Mouse (Mus musculus): ENCODE data around the gene Nudt4.
A peak's percentile ranks its signal among the peaks of the same experiment; 100 is the strongest.

Gene Nudt4

DNA sequence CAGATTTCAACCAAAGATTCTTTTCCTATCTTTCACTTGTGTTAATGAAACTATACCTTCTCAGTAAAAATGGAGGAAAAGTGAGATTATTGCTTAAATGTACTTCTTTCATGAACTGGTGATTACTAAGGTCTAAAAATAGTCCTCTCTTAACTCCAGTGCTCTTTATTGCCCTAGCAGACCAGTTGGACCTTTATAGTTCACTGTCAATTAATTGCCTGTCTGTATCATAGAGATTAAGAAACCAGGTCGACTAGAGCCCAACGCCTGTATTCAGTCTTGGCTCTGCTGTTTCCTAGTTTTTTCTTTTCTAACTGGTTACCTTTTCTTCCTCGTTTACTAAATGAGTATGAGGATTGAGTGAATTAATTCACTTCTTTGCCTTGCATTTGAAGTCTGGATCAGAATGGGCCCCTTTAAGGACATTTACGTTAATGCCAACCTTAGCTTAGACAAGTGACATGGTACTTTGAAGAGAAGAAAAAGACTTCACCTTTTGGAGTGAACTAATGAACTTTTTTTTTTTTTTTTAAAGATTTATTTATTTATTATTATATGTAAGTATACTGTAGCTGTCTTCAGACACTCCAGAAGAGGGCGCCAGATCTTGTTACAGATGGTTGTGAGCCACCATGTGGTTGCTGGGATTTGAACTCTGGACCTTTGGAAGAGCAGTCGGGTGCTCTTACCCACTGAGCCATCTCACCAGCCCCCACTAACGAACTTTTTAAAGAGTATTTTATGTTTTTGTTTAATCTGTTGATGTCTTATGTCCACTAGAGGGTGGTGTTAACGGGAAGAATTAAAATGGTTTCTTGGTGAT, 28.3 kb downstream of the Nudt4 start:
- no peak for DNase-seq

- no peak for DNase-seq
These were observed 30.6 kb downstream of the Nudt4 start for GRCm38 (mm10) chr10:95533382-95533781.

- DNase-seq = no peak
These were observed 31.0 kb downstream of the Nudt4 start for GRCm38 (mm10) chr10:95532916-95533315.

DNA sequence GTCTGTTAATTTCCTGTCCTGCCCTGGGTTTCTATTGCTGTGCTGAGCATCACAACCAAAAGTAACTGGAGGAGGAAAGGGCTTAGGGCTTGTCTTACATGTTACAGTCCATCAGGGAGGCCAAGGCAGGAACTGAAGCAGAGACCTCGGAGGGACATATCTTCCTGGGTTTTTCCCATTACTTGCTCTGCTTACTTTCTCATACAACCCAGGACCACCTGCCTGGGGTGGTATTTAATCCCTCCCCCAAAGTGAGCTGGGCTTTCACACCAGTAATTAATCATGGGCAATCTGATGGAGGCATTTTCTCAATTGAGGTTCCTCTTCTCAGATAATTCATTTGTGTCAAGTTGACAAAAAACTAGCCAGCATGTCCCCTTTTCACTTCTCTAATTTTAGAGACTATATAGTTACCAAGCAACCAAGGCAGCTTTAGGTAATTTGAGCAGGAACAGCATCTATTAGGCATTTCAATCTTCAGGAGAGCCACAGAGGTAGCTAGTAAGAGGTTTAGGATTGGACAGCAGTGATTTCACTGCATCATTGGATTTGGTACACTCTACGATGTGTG, 33.3 kb downstream of the Nudt4 start:
- no peak for DNase-seq

GRCm38 (mm10) chr10:95526495-95527122, 37.3 kb downstream of the Nudt4 start:
- DNase-seq = no peak

- DNase-seq = no peak
These were observed 38.1 kb downstream of the Nudt4 start for GRCm38 (mm10) chr10:95525871-95526270.

- DNase-seq = no peak
These were observed 38.8 kb downstream of the Nudt4 start for GRCm38 (mm10) chr10:95525037-95525675.

DNA sequence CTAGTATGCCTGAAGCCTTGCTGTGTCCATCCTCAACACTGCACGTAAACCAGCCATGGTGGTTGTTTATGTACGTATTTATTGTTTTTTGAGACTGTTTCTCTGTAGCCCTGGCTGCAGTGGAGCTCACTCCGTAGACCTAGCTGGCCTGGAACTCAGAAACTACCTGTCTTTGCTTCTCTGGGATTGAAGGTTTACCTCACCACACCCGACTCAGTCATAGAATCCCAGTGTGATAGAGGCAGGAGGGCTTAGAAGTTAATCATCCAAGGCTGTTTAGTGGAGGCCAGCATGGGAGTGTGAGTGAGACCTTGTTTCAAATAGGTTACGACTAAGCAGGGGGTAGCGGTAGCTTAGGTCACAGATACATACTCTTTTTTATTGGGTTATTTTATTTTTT, 46.3 kb downstream of the Nudt4 start:
- no peak for DNase-seq

GRCm38 (mm10) chr10:95515293-95515931, 48.5 kb downstream of the Nudt4 start:
- peak; percentile 36 for DNase-seq

- peak; percentile 98 for DNase-seq
These were observed 49.2 kb downstream of the Nudt4 start, which contains the start of gene Ube2n for GRCm38 (mm10) chr10:95514656-95515292. TSS of gene Ube2n (plus strand) at chr10:95515145.

DNA sequence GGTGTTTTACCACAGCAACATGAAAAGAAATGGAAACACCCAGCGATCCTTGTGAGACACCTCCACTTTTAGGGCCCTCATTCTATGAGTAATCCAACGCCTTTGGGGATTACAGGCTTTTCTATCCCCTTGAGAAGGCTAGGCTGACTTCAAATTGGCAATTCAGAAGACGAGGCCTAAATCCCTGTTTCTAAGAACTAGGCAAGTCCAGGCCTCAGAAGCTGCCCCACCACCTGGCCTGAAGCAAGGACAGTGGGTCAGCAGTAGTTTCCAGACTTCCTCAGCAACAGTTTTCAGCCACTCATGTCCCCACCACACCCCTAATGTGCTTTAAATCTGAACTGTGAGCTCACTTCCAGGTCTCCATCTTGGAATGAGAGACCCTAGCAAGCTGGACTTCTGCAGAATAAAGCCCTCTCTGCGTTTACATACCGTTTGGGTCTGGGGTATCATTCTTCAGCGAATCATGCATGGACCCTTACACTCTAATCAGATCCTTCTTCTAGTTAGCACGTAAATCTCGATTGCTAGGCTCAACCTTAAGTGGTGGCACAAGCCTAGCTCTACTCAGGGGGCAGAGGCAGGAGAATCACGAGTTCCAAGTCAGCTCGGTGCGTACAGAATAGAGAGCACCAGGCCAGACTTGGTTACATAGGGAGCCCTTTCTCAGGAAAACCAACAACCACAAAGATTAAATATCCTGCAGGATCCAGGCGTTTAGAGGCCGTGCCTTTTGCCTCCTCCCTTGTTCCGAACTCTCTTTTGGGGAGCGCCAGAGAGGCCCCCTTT, 50.0 kb downstream of the Nudt4 start:
- DNase-seq = no peak

GRCm38 (mm10) chr10:95512635-95513034, 51.3 kb downstream of the Nudt4 start:
- DNase-seq = no peak

- DNase-seq = no peak
These were observed 54.7 kb downstream of the Nudt4 start for GRCm38 (mm10) chr10:95509263-95509662.

GRCm38 (mm10) chr10:95508793-95509192, 55.2 kb downstream of the Nudt4 start:
- DNase-seq = no peak

- no peak for DNase-seq
These were observed 55.8 kb downstream of the Nudt4 start for GRCm38 (mm10) chr10:95508126-95508525.

DNA sequence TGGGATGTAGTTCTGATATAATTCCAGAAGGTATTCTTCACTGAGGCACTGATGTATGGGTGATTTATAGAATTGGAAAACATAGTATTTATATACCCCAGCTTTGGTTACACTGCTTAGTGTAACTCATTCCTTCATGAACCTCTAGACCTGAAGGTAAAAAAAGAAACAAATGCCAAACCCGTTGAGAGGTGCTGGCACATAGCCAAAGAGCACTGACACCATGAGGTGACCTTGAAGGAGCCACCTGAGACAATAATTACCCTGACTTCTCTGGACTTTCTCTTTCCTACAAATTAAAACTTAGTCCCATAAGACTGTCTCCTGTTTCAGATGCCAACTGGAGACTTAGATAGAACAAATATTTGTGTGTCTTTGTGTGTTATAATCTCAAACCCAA, 59.6 kb downstream of the Nudt4 start:
- DNase-seq = peak; percentile 35

- DNase-seq = no peak
These were observed 60.3 kb downstream of the Nudt4 start for GRCm38 (mm10) chr10:95503443-95504235.

DNA sequence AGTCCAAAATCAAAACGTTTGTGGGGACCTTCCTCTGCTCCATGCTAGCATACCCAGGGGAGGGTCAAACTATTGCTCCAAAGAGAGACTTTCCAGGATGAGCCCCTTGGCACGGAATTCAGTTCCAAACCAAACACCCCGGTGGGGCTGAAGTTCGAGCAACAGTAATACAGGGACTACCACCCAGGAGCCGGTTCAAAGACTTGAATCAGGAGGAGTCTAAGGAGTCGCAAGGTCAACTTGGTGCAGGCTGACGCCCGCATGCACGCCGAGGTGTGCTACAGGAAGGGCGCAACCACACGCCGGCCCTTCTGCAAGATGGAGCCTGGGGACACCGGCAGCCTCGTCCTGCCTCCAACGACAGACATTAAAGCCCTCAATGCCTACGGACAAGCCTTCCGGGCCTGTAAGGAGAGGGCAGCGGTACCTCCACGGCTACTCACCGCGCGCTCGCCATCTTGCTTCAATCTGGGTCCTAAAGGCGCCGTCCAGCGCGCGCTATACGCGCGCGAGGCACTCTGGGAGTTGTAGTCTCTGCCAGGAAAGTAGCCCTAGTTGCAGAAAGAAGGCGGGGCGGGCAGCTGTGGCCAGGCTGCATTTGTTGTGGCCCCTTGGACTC, 62.4 kb downstream of the Nudt4 start, which contains the start of gene Mrpl42:
Gene Mrpl42 (minus strand): TSS at position 478 of the 619 bp plus-strand sequence.
- peak; percentile 89 for DNase-seq

DNA sequence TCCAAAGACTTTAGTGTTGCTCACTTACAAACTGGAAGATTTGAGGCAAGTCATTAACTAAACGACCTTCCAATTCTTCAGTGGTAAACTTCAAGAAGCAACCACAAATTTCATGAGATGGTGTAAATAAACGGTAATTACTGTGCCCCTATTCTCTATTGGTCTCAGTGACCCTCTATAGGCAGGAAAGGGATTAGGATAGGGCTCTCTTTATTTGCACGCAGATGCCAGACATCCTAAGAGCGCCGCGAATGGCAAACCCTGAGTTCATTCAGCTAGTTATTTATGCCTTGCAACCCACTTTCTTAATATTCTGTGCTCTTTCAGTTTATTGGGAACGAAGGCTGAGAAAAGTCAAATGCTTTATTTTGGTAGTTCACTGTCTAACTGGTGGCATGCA, 62.9 kb downstream of the Nudt4 start:
- no peak for DNase-seq

All from kidney, adult 11 months (tissue).